Mouse (Mus musculus) cortical plate, adult 2 months (tissue): ENCODE measurements around the gene Xiap. TPM values are rescaled to one million over a fixed set of nuclear protein-coding genes. Genes with fewer than 3 reads are reported as not detected.

Experiments
- H3K27ac ChIP-seq: fragments of 200-500 bp; 2 replicates; pipeline ENCODE4 v1.5.1; 2012; ENCODE audit warnings: low read length, control low read depth, inconsistent platforms; ENCODE audit not compliant: insufficient read depth
- H3K4me1 ChIP-seq: fragments of 200-500 bp; 2 replicates; pipeline ENCODE4 v1.6.1; 2011; ENCODE audit warnings: low read length; ENCODE audit not compliant: control insufficient read depth, insufficient read depth
- H3K4me3 ChIP-seq: fragments of 200-500 bp; 2 replicates; pipeline ENCODE4 v1.5.1; 2011; ENCODE audit warnings: mild to moderate bottlenecking, low read length, control low read depth; ENCODE audit not compliant: insufficient read depth
- CTCF ChIP-seq: fragments of 200-500 bp; IDR thresholded peaks from 2 replicates; pipeline ENCODE4 v1.5.1; 2011; ENCODE audit warnings: mild to moderate bottlenecking, control low read depth, low read length; ENCODE audit not compliant: insufficient read depth; ENCODE audit errors: extremely low read depth
- POLR2A ChIP-seq: fragments of 200-500 bp; IDR thresholded peaks from 2 replicates; pipeline ENCODE4 v1.6.1; 2011; ENCODE audit warnings: mild to moderate bottlenecking, low read length, control low read depth; ENCODE audit not compliant: insufficient read depth; ENCODE audit errors: extremely low read depth
- polyA plus RNA-seq: library from polyadenylated mRNA; depleted of rRNA; stranded (reverse); fragments of >200 nt; gene quantifications from 2 replicates; pipeline ENCODE4 v1.2.3, GENCODE M21; 2012

The Xiap gene
- polyA plus RNA-seq, 1 experiment, result 35.0 TPM

DNA sequence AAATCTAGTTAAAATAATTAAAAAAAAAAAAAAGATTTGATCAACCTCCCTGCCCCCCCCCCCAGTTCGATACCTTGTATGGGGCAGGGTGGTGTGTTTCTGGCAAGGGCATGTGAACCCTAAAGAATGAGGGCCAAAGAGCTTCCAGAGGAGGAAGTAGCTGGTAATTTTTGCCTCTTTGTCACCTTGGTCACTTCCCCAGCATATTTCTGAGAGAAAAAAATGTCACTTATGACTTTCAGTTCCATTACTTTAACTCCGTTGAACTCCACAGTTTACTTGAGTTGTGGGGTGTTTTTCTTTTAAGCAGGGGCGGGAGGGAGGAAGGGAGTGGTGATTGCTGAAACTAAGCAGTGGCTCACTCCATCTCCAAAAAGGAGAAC lies 9.4 kb downstream of the Xiap start:
- TF ChIP-seq CTCF, result no peak
- TF ChIP-seq POLR2A, result no peak
- H3K4me1 ChIP-seq, result no peaks in the 10 kb centered on the region
- no peak overlapping the region for H3K27ac ChIP-seq
- peak overlapping the region; percentile 66 for H3K4me3 ChIP-seq

DNA sequence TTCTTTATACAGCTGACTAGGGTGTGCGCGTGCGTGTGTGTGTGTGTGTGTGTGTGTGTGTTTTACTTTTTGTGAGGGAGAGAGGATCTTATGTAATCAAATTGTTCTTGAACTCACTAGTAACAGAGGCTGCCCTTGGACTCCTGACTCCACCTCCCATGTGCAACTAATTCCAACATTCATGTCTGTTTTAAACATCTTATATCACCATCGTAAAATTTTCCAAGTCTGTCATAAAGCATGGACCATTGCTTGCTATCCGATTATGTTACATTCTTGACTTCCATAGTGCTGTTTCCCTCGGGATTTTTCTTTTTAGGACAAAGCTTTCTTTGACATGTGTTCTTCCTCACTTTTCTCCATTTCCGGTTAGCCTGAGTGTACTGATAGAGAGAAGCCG lies 28.3 kb downstream of the Xiap start:
- Histone ChIP-seq H3K4me3 (no peak overlapping the region), H3K4me1 (peaks cover 2% of the 10 kb centered on the region; the same call in 1 of the 2 replicates), H3K27ac (no peak overlapping the region)
- TF ChIP-seq CTCF, result no peak
- TF ChIP-seq POLR2A, result no peak

DNA sequence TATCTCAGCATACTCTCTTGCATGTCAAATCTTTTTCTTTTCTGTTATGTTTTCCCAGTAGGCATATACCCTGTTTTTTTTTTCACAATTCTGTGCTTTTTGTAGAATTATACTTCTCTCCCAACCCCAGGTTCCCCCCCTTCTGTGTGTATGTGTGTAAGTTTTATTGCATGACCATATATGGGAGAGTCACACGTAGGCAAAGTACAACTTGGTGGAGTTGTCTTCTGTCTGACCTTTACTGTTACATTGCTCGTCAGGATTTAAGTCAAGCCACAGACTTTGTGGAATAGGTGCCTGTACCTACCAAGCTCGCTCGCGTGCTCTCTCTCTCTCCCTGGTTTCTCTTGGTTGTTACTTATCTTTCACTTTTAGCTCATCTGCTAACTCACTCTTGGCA lies 28.7 kb downstream of the Xiap start:
- Histone ChIP-seq H3K4me3 (no peak overlapping the region), H3K27ac (no peak overlapping the region), H3K4me1 (peaks cover 2% of the 10 kb centered on the region; the same call in 1 of the 2 replicates)
- TF ChIP-seq CTCF (no peak), POLR2A (no peak)

- Histone ChIP-seq H3K4me1 (no peaks in the 10 kb centered on the region), H3K4me3 (no peak overlapping the region), H3K27ac (no peak overlapping the region)
- no peak for TF ChIP-seq CTCF
- no peak for TF ChIP-seq POLR2A
Measured at GRCm38 (mm10) chrX:42107137-42107536, 47.7 kb downstream of the Xiap start.

- Histone ChIP-seq H3K4me3 (no peak overlapping the region), H3K4me1 (no peaks in the 10 kb centered on the region), H3K27ac (no peak overlapping the region)
- TF ChIP-seq CTCF, result no peak
- TF ChIP-seq POLR2A, result no peak
Measured at GRCm38 (mm10) chrX:42110585-42110984, 51.1 kb downstream of the Xiap start.

GRCm38 (mm10) chrX:42119442-42120048 lies 60.1 kb downstream of the Xiap start:
- no peaks in the 10 kb centered on the region for H3K4me1 ChIP-seq
- no peak overlapping the region for H3K27ac ChIP-seq
- H3K4me3 ChIP-seq, result no peak overlapping the region
- TF ChIP-seq POLR2A (no peak), CTCF (no peak)

- no peak overlapping the region for H3K27ac ChIP-seq
- H3K4me1 ChIP-seq, result no peaks in the 10 kb centered on the region
- H3K4me3 ChIP-seq, result no peak overlapping the region
- no peak for TF ChIP-seq POLR2A
- TF ChIP-seq CTCF, result no peak
Measured at GRCm38 (mm10) chrX:42124963-42125697, 65.7 kb downstream of the Xiap start.

- TF ChIP-seq POLR2A (no peak), CTCF (no peak)
- no peak overlapping the region for H3K27ac ChIP-seq
- H3K4me1 ChIP-seq, result no peaks in the 10 kb centered on the region
- no peak overlapping the region for H3K4me3 ChIP-seq
Measured at GRCm38 (mm10) chrX:42139882-42140281, 80.4 kb downstream of the Xiap start.

- TF ChIP-seq POLR2A (no peak), CTCF (no peak)
- H3K4me3 ChIP-seq, result no peak overlapping the region
- H3K4me1 ChIP-seq, result no peaks in the 10 kb centered on the region
- no peak overlapping the region for H3K27ac ChIP-seq
Measured at GRCm38 (mm10) chrX:42142620-42143019, 83.1 kb downstream of the Xiap start.

DNA sequence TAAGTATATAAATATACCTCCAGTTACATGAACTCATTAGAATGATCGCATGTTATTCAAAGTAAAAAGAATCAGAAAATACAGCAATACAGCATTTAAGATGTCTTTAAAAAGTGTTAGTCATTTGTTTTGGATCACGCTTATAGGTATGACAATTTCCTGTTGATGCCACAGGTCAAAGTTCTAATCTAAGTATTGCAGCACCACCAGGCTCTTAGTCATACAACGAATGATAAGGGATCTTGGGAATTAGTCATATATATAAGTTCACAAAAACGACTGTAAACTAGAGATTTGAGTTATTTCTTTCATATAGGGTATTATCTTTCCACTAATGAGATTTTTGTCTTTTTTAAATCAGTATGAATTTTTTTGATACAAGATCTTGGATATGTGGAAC lies 84.5 kb downstream of the Xiap start:
- Histone ChIP-seq H3K4me3 (no peak overlapping the region), H3K4me1 (no peaks in the 10 kb centered on the region), H3K27ac (no peak overlapping the region)
- no peak for TF ChIP-seq CTCF
- no peak for TF ChIP-seq POLR2A

- no peak for TF ChIP-seq CTCF
- TF ChIP-seq POLR2A, result no peak
- Histone ChIP-seq H3K4me3 (no peak overlapping the region), H3K27ac (no peak overlapping the region), H3K4me1 (no peaks in the 10 kb centered on the region)
Measured at GRCm38 (mm10) chrX:42148016-42148451, 88.6 kb downstream of the Xiap start.
